Mouse (Mus musculus): ENCODE measurements at regions not wholly inside any gene's neighbourhood (a gene's known extent, or its start where the extent isn't known, plus 50 kb on each side); places are given as distances from the start of the nearest gene placed in this dataset.

DNA sequence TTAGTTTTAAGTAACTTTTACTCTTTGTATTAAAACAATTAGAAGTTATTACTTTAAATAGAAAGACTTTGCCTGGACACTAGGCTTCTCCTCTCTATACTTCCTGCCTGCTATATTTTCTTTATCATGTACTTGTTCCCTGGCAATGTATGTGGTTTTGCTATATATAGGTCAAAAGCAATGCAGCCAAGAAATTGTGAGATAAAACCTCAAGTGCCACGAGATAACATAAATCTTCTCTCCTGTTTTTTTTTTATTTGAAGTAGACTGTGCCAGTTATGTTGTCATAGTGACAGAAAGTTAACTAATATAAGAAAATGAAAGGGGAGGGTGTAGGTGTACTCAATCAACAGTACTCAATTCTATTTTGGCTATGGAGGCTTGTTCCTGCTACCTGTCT is 258.4 kb downstream of the Dmrta1 start:
- 70% methylated on average over 1 of the region's 1 CpGs for WGBS
- no peak overlapping the region for H3K4me2 ChIP-seq (ENCODE audit: low read depth)
- no peaks in the 10 kb centered on the region for H3K27me3 ChIP-seq (ENCODE audit: control insufficient read depth, insufficient read depth, low read length)
- no peaks in the 10 kb centered on the region for H3K36me3 ChIP-seq (ENCODE audit: control insufficient read depth, insufficient read depth, low read length)
- H3K4me3 ChIP-seq (ENCODE audit: low read depth, low read length): no peak overlapping the region
- H3K27ac ChIP-seq (ENCODE audit: low read depth, low read length): no peak overlapping the region
- no peaks in the 10 kb centered on the region for H3K4me1 ChIP-seq (ENCODE audit: control insufficient read depth, insufficient read depth, low read length)
- H3K9ac ChIP-seq (ENCODE audit: low read length): no peak overlapping the region
- ATAC-seq (ENCODE audit: insufficient read depth, low FRiP score, low TSS enrichment) (no peak), DNase-seq (ENCODE audit: low spot score) (no peak)
- H3K9me3 ChIP-seq (ENCODE audit: control insufficient read depth, low read length): no peaks in the 10 kb centered on the region

DNA sequence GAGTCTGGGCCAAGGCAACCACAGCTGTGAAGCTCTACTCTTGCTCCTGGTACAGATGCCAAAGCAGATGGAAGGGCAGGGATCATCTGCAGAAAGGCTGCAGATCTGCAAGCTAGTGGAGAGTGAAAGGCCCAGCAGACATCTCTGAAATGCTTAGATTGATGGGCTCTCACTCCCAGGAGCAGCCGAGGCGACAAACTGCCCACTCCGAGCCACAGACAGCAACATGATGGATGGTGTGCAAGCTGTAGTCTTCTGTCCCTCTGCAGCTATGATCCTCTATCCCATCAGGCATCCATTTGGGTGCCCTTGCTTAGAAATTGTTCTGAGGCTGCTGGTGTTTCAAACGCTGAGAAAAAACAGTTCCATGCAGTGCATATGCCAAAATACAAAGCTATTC is 262.1 kb downstream of the Dmrta1 start:
- no peaks in the 10 kb centered on the region for H3K4me1 ChIP-seq (ENCODE audit: control insufficient read depth, insufficient read depth, low read length)
- H3K4me3 ChIP-seq (ENCODE audit: low read depth, low read length): no peak overlapping the region
- H3K27me3 ChIP-seq (ENCODE audit: control insufficient read depth, insufficient read depth, low read length): no peaks in the 10 kb centered on the region
- no peaks in the 10 kb centered on the region for H3K9me3 ChIP-seq (ENCODE audit: control insufficient read depth, low read length)
- H3K27ac ChIP-seq (ENCODE audit: low read depth, low read length): no peak overlapping the region
- ATAC-seq (ENCODE audit: insufficient read depth, low FRiP score, low TSS enrichment): no peak
- no peaks in the 10 kb centered on the region for H3K36me3 ChIP-seq (ENCODE audit: control insufficient read depth, insufficient read depth, low read length)
- WGBS: 30% methylated on average over 4 of the region's 4 CpGs
- no peak overlapping the region for H3K4me2 ChIP-seq (ENCODE audit: low read depth)
- no peak overlapping the region for H3K9ac ChIP-seq (ENCODE audit: low read length)
- DNase-seq (ENCODE audit: low spot score): peak; percentile 20

DNA sequence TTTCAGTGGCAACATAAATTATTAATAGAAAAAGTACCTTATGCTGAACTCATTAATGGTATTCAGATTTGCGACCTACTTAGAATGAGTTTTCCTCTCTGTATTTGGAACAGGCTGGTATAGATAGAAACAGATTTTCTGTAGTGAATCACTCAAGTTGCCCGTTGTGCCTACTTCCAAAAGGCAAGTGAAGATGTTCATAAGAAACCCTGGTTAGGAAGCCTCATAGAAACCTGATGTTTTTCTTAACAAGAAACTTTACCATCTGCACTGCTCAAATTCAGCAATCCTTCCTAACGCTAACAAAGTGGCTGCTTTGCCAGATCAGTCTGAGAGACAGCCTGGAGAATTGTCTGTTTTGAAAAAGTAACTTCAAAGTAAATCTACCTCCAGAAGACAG is 242.5 kb upstream of the Zfp352 start:
- Histone ChIP-seq H3K9me3 (ENCODE audit: control insufficient read depth, low read length) (no peaks in the 10 kb centered on the region), H3K9ac (ENCODE audit: low read length) (no peak overlapping the region), H3K4me1 (ENCODE audit: control insufficient read depth, insufficient read depth, low read length) (no peaks in the 10 kb centered on the region), H3K4me3 (ENCODE audit: low read depth, low read length) (no peak overlapping the region), H3K27ac (ENCODE audit: low read depth, low read length) (no peak overlapping the region), H3K27me3 (ENCODE audit: control insufficient read depth, insufficient read depth, low read length) (no peaks in the 10 kb centered on the region), H3K36me3 (ENCODE audit: control insufficient read depth, insufficient read depth, low read length) (no peaks in the 10 kb centered on the region), H3K4me2 (ENCODE audit: low read depth) (no peak overlapping the region)
- no peak for ATAC-seq (ENCODE audit: insufficient read depth, low FRiP score, low TSS enrichment)
- DNase-seq (ENCODE audit: low spot score): no peak
- WGBS: 87% methylated on average over 3 of the region's 3 CpGs

DNA sequence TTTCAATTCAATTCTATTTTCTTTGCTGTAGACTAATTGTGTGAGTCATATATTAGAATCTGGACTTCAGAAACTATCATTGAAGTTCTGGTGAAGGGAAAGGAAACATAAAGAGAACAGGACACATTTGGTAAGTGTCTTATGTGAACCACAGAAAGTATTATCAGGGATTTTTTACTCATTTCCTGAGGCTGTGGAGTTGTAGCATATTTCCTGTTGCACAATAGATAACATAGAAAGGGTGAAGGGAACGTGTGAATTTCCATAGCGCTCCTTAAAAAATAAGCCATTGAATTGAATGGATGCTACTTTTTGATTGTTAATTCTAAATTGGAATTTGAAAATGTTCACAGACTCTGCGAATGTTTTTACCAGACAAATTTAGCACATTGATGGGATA is 215.2 kb upstream of the Zfp352 start:
- DNase-seq (ENCODE audit: low spot score) (no peak), ATAC-seq (ENCODE audit: insufficient read depth, low FRiP score, low TSS enrichment) (no peak)
- H3K4me3 ChIP-seq (ENCODE audit: low read depth, low read length): no peak overlapping the region
- no peak overlapping the region for H3K27ac ChIP-seq (ENCODE audit: low read depth, low read length)
- H3K4me1 ChIP-seq (ENCODE audit: control insufficient read depth, insufficient read depth, low read length): no peaks in the 10 kb centered on the region
- no peaks in the 10 kb centered on the region for H3K36me3 ChIP-seq (ENCODE audit: control insufficient read depth, insufficient read depth, low read length)
- H3K4me2 ChIP-seq (ENCODE audit: low read depth): no peak overlapping the region
- no peaks in the 10 kb centered on the region for H3K9me3 ChIP-seq (ENCODE audit: control insufficient read depth, low read length)
- no peak overlapping the region for H3K9ac ChIP-seq (ENCODE audit: low read length)
- H3K27me3 ChIP-seq (ENCODE audit: control insufficient read depth, insufficient read depth, low read length): no peaks in the 10 kb centered on the region
- 89% methylated on average over 3 of the region's 3 CpGs for WGBS

DNA sequence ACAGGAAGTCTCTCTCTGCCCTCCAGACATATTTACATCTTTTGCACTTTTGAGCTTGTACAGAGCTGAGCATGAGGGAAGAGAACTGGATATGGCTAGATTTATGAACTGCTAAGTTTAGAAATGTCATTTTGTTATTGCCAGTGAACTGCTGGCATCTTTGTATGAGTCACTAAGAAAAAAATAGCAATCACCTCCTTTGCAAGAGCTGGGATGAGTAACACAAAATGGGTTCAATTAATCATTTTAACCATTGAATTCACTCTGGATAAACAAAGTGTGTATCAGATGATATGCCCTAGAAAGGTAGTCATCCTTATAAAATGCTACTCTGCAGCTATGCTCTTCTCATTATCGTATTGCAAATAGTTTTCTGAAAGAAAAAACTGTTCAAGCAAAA is 214.7 kb upstream of the Zfp352 start:
- Histone ChIP-seq H3K4me1 (ENCODE audit: control insufficient read depth, insufficient read depth, low read length) (no peaks in the 10 kb centered on the region), H3K27me3 (ENCODE audit: control insufficient read depth, insufficient read depth, low read length) (no peaks in the 10 kb centered on the region), H3K4me3 (ENCODE audit: low read depth, low read length) (no peak overlapping the region), H3K9ac (ENCODE audit: low read length) (no peak overlapping the region), H3K4me2 (ENCODE audit: low read depth) (no peak overlapping the region), H3K9me3 (ENCODE audit: control insufficient read depth, low read length) (no peaks in the 10 kb centered on the region), H3K27ac (ENCODE audit: low read depth, low read length) (no peak overlapping the region), H3K36me3 (ENCODE audit: control insufficient read depth, insufficient read depth, low read length) (no peaks in the 10 kb centered on the region)
- WGBS: 89% methylated on average over 1 of the region's 1 CpGs
- DNase-seq (ENCODE audit: low spot score) (no peak), ATAC-seq (ENCODE audit: insufficient read depth, low FRiP score, low TSS enrichment) (no peak)

DNA sequence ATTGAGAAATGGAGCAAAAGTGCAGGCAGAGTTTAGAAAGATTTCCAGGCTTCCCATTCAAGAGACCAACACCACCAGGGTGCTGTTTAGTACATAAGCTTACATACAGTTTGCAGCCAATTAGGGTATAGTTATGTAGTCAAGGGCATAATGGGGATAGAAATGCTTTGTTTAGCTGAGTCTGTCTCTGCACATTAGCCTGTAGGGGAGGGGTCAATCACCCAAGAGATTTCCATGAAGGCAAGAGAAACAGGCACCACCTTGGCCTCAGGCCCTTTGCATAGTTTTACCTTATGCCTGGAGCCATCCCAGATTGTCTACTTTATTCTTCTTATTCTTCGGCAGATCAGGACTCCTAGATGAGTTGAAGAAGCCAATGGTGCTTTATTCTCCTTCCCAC is 205.9 kb upstream of the Zfp352 start:
- Histone ChIP-seq H3K9ac (ENCODE audit: low read length) (no peak overlapping the region), H3K4me1 (ENCODE audit: control insufficient read depth, insufficient read depth, low read length) (no peaks in the 10 kb centered on the region), H3K27me3 (ENCODE audit: control insufficient read depth, insufficient read depth, low read length) (no peaks in the 10 kb centered on the region), H3K27ac (ENCODE audit: low read depth, low read length) (no peak overlapping the region), H3K4me3 (ENCODE audit: low read depth, low read length) (no peak overlapping the region), H3K36me3 (ENCODE audit: control insufficient read depth, insufficient read depth, low read length) (no peaks in the 10 kb centered on the region), H3K4me2 (ENCODE audit: low read depth) (no peak overlapping the region), H3K9me3 (ENCODE audit: control insufficient read depth, low read length) (no peaks in the 10 kb centered on the region)
- 93% methylated on average over 1 of the region's 1 CpGs for whole genome bisulfite sequencing
- no peak for DNase-seq (ENCODE audit: low spot score)
- ATAC-seq (ENCODE audit: insufficient read depth, low FRiP score, low TSS enrichment): no peak

DNA sequence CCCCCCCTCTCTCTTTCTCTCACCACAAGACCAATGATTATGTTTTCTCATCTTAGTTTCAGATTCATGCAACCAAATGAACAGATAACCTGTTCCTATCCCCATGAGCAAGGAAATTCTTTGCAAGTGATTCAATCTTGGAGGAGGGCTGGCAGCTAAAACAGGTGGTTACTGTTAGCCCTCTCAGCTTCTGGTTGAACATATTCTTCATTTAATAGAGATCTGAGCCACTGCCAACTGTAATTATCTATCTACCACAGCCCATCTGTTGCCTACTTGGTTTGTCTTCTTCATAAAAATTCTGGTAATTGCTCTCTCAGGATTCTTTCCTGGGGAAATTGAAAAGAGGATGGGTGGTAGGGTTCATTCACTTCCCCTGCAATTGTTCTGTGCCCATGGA is 204.4 kb upstream of the Zfp352 start:
- no peaks in the 10 kb centered on the region for H3K36me3 ChIP-seq (ENCODE audit: control insufficient read depth, insufficient read depth, low read length)
- H3K4me2 ChIP-seq (ENCODE audit: low read depth): no peak overlapping the region
- no peaks in the 10 kb centered on the region for H3K4me1 ChIP-seq (ENCODE audit: control insufficient read depth, insufficient read depth, low read length)
- no peak overlapping the region for H3K4me3 ChIP-seq (ENCODE audit: low read depth, low read length)
- H3K9me3 ChIP-seq (ENCODE audit: control insufficient read depth, low read length): no peaks in the 10 kb centered on the region
- no peak overlapping the region for H3K27ac ChIP-seq (ENCODE audit: low read depth, low read length)
- H3K9ac ChIP-seq (ENCODE audit: low read length): no peak overlapping the region
- ATAC-seq (ENCODE audit: insufficient read depth, low FRiP score, low TSS enrichment) (no peak), DNase-seq (ENCODE audit: low spot score) (no peak)
- H3K27me3 ChIP-seq (ENCODE audit: control insufficient read depth, insufficient read depth, low read length): no peaks in the 10 kb centered on the region
